Mouse (Mus musculus) intestine, embryonic 14.5 days (tissue): ENCODE measurements around the gene Col19a1. TPM values are rescaled to one million over a fixed set of nuclear protein-coding genes. Genes with fewer than 3 reads are reported as not detected.

ENCODE experiments used
- ATAC-seq: fragments of 200-750 bp; cut with Nextera tagmentation; replicated peaks from 2 replicates; pipeline ENCODE4 v1.8.0; 2017; ENCODE audit warnings: low read depth, moderate number of reproducible peaks, moderate TSS enrichment, moderate library complexity; ENCODE audit not compliant: low FRiP score, low TSS enrichment
- DNase-seq: peaks from one replicate; pipeline ENCODE4 v3.0.0-alpha.2; 2018; ENCODE audit warnings: low spot score
- H3K27ac ChIP-seq: fragments of 300-500 bp; sonication (generic); 2 replicates; pipeline ENCODE4 v1.5.1; 2014; ENCODE audit warnings: low read depth, mild to moderate bottlenecking, control low read depth
- H3K27me3 ChIP-seq: fragments of 300-500 bp; sonication (generic); replicated peaks from 2 replicates; pipeline ENCODE4 v1.6.1; 2014; ENCODE audit warnings: low read length, control low read depth; ENCODE audit not compliant: control insufficient read depth, insufficient read depth
- H3K36me3 ChIP-seq: fragments of 300-500 bp; sonication (generic); 2 replicates; pipeline ENCODE4 v1.6.1; 2014; ENCODE audit warnings: low read length, control low read depth; ENCODE audit not compliant: control insufficient read depth, insufficient read depth
- H3K4me1 ChIP-seq: fragments of 300-500 bp; sonication (generic); replicated peaks from 2 replicates; pipeline ENCODE4 v1.6.1; 2014; ENCODE audit warnings: low read length, control low read depth, mixed read lengths; ENCODE audit not compliant: control insufficient read depth, insufficient read depth
- H3K4me2 ChIP-seq: fragments of 300-500 bp; sonication (generic); 2 replicates; pipeline ENCODE4 v1.6.1; 2014; ENCODE audit warnings: low read length
- H3K4me3 ChIP-seq: fragments of 300-500 bp; sonication (generic); 2 replicates; pipeline ENCODE4 v1.5.1; 2014; ENCODE audit warnings: low read depth, low read length, control low read depth, mixed read lengths
- H3K9ac ChIP-seq: fragments of 300-500 bp; sonication (generic); 2 replicates; pipeline ENCODE4 v1.6.1; 2014; ENCODE audit warnings: mild to moderate bottlenecking, low read length
- H3K9me3 ChIP-seq: fragments of 300-500 bp; sonication (generic); 2 replicates; pipeline ENCODE4 v1.6.1; 2016; ENCODE audit warnings: low read length, control low read depth; ENCODE audit not compliant: control insufficient read depth
- WGBS: fragments of 180-500 bp; shearing (Covaris S2); extraction: QIAGEN DNeasy Blood & Tissue Kit; methylation state at CpG from one replicate; pipeline ENCODE4 v1.1.7; 2014; 5-methylcytosine and 5-hydroxymethylcytosine counted together
- polyA plus RNA-seq: library from polyadenylated mRNA; unstranded; fragments of >200 nt; fragmentation: Nextera tagmentation; extraction: Ambion mirVana; gene quantifications from 2 replicates; pipeline ENCODE4 v1.2.1, GENCODE M21; 2014

Col19a1 gene
- polyA plus RNA-seq, 1 experiment from 2014 or later = 0.73 TPM

GRCm38 (mm10) chr1:24236330-24236729, 350.9 kb downstream of the Col19a1 start:
- H3K4me1 ChIP-seq = no peaks in the 10 kb centered on the region
- H3K27ac ChIP-seq = no peak overlapping the region
- H3K27me3 ChIP-seq = no peaks in the 10 kb centered on the region
- no peak overlapping the region for H3K4me3 ChIP-seq
- no peaks in the 10 kb centered on the region for H3K36me3 ChIP-seq
- WGBS = 37% methylated on average over 1 of the region's 1 CpGs
- H3K9me3 ChIP-seq = no peaks in the 10 kb centered on the region
- ATAC-seq (peak; percentile 66; the same call in 1 of the 2 replicates), DNase-seq (no peak)
- no peak overlapping the region for H3K4me2 ChIP-seq
- no peak overlapping the region for H3K9ac ChIP-seq

DNA sequence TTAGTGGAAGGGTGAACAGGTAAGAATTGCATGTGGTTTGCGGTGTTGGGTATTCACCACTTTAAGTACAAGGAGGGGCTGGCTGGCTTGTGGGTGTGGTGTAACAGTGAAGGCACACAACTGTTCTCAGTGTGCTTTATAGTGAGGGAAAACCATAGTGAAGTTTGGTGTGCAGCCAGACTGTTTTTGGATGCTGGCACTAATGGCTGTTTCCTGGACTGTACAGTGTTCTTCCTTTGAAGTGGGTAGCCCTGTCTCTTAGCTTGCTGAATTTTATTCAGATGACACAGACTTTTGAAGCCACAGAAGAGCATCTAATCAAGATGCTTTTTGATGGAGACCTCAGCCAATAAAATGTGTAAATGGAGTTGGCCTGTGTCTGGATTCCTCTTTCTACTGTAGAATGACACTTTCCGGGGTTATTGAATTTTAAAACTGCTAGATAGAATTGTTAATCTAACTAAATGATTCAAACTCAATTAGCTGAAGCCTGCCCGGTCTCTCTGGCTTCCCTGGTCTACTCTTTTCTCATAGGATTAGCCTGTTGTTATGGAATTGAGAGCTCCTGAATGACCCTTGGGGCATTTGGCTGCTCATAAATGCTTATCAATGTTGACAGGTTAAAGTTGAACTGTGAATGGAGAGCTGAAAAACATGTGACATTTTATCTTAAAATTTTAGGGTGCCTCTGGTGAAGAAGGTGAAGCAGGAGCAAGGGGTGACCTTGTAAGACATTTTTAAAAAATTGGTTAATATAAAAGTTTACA, 355.6 kb downstream of the Col19a1 start:
- Histone ChIP-seq H3K9ac (no peak overlapping the region), H3K4me3 (no peak overlapping the region), H3K27me3 (no peaks in the 10 kb centered on the region), H3K27ac (no peak overlapping the region), H3K4me1 (no peaks in the 10 kb centered on the region), H3K4me2 (no peak overlapping the region), H3K36me3 (no peaks in the 10 kb centered on the region), H3K9me3 (no peaks in the 10 kb centered on the region)
- ATAC-seq = no peak
- 70% methylated on average over 3 of the region's 3 CpGs for WGBS
- no peak for DNase-seq

GRCm38 (mm10) chr1:24230428-24230827, 356.8 kb downstream of the Col19a1 start:
- Histone ChIP-seq H3K9me3 (no peaks in the 10 kb centered on the region), H3K9ac (no peak overlapping the region), H3K4me1 (no peaks in the 10 kb centered on the region; the same call in 1 of the 2 replicates), H3K27ac (no peak overlapping the region), H3K4me3 (no peak overlapping the region), H3K4me2 (no peak overlapping the region), H3K27me3 (no peaks in the 10 kb centered on the region), H3K36me3 (no peaks in the 10 kb centered on the region)
- WGBS = 15% methylated on average over 8 of the region's 8 CpGs
- ATAC-seq (0 out of 2 replicates have a peak, but pooled peaks have one; percentile 12), DNase-seq (no peak)

- H3K9me3 ChIP-seq = no peaks in the 10 kb centered on the region
- 79% methylated on average over 1 of the region's 1 CpGs for WGBS
- no peak for ATAC-seq
Observed at GRCm38 (mm10) chr1:24229552-24229951, 357.7 kb downstream of the Col19a1 start.

DNA sequence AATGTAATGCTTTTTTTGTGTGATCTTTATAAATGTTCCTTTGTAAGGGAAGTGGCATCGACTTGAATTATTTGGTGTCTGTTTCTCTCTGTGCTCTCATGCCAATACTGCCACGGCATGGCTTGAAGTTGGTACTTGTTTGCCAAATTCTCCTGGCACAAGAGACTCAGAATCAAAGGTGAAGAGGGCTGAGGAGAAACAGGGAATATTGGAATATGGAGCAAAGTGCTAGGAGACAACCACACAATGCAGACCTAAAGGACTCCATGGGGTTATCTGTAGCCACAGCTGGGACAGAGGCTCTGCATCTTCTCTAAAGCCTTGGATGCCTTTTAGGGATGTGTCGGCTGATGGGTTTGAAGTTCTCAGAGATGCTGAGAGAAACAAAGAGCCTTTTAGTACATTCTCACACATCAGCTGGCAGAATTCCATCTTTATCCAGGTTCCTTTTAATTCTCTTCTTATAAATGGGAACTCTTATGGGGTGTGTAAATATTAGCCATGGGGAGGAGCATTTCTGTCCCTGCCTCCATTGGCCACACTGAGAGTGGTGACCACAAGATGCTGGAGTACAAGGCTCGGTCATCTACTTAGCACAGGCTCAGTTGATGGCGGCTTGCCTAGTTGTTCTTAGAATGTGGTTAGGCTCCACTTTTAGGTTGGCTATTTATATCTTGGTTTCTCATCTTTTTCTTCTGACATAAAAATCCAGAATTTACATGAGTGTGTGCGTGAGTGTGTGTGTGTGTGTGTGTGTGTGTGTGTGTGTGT, 360.1 kb downstream of the Col19a1 start:
- WGBS = 85% methylated on average over 6 of the region's 6 CpGs
- DNase-seq = no peak
- Histone ChIP-seq H3K4me1 (no peaks in the 10 kb centered on the region; the same call in 1 of the 2 replicates), H3K27ac (no peak overlapping the region), H3K4me3 (no peak overlapping the region), H3K4me2 (no peak overlapping the region), H3K9me3 (no peaks in the 10 kb centered on the region), H3K9ac (no peak overlapping the region), H3K36me3 (no peaks in the 10 kb centered on the region), H3K27me3 (no peaks in the 10 kb centered on the region)
- ATAC-seq = no peak

More at GRCm38 (mm10) chr1:24229552-24229951, 357.7 kb downstream of the Col19a1 start:
- Histone ChIP-seq H3K4me2 (no peak overlapping the region), H3K9ac (no peak overlapping the region), H3K4me3 (no peak overlapping the region), H3K4me1 (no peaks in the 10 kb centered on the region; the same call in 1 of the 2 replicates), H3K27me3 (no peaks in the 10 kb centered on the region), H3K36me3 (no peaks in the 10 kb centered on the region), H3K27ac (no peak overlapping the region)
- DNase-seq = no peak

DNA sequence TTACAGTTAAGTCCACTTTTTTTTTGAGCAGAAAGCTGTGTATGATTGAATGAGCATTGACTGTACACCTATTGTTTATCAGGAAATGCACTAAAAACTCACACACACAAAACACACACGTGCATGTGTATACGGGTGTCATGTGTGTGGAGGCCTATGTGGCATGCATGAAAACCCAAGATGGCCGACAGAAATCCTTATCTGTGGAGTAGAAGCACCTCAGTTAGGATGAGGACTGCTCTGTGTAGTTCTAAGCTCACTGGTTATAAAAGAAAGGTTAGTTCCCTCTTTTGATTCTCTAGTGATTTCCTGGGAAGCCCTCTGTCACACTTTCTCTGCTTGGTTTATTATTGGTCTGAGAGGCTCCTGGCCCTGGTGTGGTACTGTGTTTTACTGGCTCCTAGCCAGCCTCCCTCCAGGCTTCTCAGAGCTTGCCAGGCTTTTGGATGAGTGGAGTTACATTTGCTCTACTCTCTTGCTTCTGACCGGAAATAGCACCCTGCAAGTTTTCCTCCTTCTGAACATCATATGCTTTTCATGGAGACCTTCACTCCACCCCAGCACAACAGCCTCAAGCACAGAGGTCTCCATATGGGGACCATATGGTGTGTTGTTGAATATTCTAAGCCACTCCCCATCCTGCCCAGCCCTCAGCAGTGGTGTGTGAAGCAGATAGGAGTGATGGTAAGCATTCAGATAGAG, 361.3 kb downstream of the Col19a1 start:
- H3K4me1 ChIP-seq = no peaks in the 10 kb centered on the region; the same call in 1 of the 2 replicates
- H3K4me2 ChIP-seq = no peak overlapping the region
- H3K27ac ChIP-seq = no peak overlapping the region
- 76% methylated on average over 4 of the region's 4 CpGs for WGBS
- H3K27me3 ChIP-seq = no peaks in the 10 kb centered on the region
- DNase-seq = no peak
- H3K9me3 ChIP-seq = no peaks in the 10 kb centered on the region
- no peak for ATAC-seq
- H3K36me3 ChIP-seq = no peaks in the 10 kb centered on the region
- no peak overlapping the region for H3K9ac ChIP-seq
- no peak overlapping the region for H3K4me3 ChIP-seq

DNA sequence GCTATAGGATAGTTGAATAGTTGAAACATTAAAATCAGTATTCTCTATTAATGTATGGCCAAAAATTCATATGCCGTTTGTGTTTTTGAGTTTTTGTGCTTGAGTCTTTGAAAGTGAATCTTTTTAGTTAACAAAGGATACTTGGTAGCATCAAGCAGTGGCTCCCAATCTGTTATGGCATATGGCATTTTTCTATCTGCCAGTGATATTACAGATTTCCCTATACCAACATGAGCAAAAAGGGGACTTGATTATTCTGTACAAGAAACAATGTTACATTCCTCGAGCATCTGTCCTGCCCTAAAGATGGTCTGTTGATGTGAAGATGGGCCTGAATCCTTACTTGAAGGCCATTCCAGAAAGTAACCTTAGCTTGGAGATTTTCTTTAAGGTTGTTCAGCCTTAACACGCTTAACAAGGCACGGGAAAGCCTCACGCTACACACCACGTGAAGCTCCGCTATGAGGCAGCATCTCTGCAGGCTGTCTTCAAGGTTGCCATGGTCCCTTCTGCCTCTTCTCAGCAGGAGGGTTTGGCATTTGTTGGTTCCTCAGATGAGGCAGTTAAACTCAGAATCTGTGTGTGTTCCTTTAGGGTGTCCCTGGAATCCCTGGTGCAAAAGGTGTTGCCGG, 364.2 kb downstream of the Col19a1 start:
- no peaks in the 10 kb centered on the region; the same call in 1 of the 2 replicates for H3K4me1 ChIP-seq
- no peak for DNase-seq
- no peaks in the 10 kb centered on the region for H3K36me3 ChIP-seq
- no peaks in the 10 kb centered on the region for H3K27me3 ChIP-seq
- ATAC-seq = no peak
- no peak overlapping the region for H3K9ac ChIP-seq
- no peaks in the 10 kb centered on the region for H3K9me3 ChIP-seq
- H3K4me3 ChIP-seq = no peak overlapping the region
- WGBS = 89% methylated on average over 8 of the region's 8 CpGs
- no peak overlapping the region for H3K27ac ChIP-seq
- no peak overlapping the region for H3K4me2 ChIP-seq

DNA sequence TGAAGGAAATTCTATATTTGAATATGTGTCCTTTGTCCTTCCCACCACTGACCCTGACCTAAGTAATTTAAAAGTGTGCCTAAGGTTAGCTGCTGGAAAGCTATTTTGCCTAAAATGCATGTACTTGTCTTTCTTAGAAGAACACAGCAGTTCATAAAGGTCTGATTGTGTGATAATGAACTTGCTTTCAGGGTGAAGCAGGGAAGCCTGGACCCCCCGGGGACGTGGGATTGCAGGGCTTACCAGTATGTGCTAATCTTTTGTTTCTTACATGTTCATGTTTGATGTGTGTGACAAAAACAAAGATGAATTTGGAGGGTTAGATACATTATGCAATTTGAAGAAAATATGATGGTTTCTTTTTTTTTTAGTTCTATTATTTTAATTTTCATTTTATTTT, 365.0 kb downstream of the Col19a1 start:
- H3K4me3 ChIP-seq = no peak overlapping the region
- no peaks in the 10 kb centered on the region for H3K27me3 ChIP-seq
- H3K4me2 ChIP-seq = no peak overlapping the region
- H3K9ac ChIP-seq = no peak overlapping the region
- DNase-seq (no peak), ATAC-seq (no peak)
- H3K27ac ChIP-seq = no peak overlapping the region
- no peaks in the 10 kb centered on the region for H3K9me3 ChIP-seq
- no peaks in the 10 kb centered on the region; the same call in 1 of the 2 replicates for H3K4me1 ChIP-seq
- no peaks in the 10 kb centered on the region for H3K36me3 ChIP-seq
- 85% methylated on average over 2 of the region's 2 CpGs for WGBS
